Mouse (Mus musculus): ENCODE data around the gene Smg6. TPM values are rescaled to one million over a fixed set of nuclear protein-coding genes. Genes with fewer than 3 reads are reported as not detected.

Smg6 gene
- polyA plus RNA-seq, 1 experiment from 2014 or later, result 12.9 TPM

GRCm38 (mm10) chr11:75131300-75131699 lies 205.7 kb downstream of the Smg6 start:
- 93% methylated on average over 4 of the region's 4 CpGs for WGBS
- DNase-seq (ENCODE audit: low spot score) (no peak), ATAC-seq (no peak)
- Histone ChIP-seq H3K36me3 (ENCODE audit: control insufficient read depth, insufficient read depth, low read length) (no peaks in the 10 kb centered on the region), H3K9me3 (replicated peaks; ENCODE audit: control insufficient read depth, low read length) (no peaks in the 10 kb centered on the region), H3K27me3 (replicated peaks; ENCODE audit: control insufficient read depth, insufficient read depth, low read length) (no peaks in the 10 kb centered on the region), H3K9ac (ENCODE audit: low read length) (no peak overlapping the region), H3K4me1 (ENCODE audit: control insufficient read depth, insufficient read depth, low read length) (peaks cover 17% of the 10 kb centered on the region), H3K4me2 (ENCODE audit: low read length) (no peak overlapping the region), H3K27ac (ENCODE audit: low read depth, low read length) (no peak overlapping the region), H3K4me3 (ENCODE audit: low read depth, low read length) (no peak overlapping the region)

GRCm38 (mm10) chr11:75132278-75132677 lies 206.7 kb downstream of the Smg6 start:
- Histone ChIP-seq H3K4me2 (ENCODE audit: low read length) (no peak overlapping the region), H3K9me3 (replicated peaks; ENCODE audit: control insufficient read depth, low read length) (no peaks in the 10 kb centered on the region), H3K27me3 (replicated peaks; ENCODE audit: control insufficient read depth, insufficient read depth, low read length) (no peaks in the 10 kb centered on the region), H3K9ac (ENCODE audit: low read length) (no peak overlapping the region), H3K4me3 (ENCODE audit: low read depth, low read length) (no peak overlapping the region), H3K27ac (ENCODE audit: low read depth, low read length) (no peak overlapping the region), H3K4me1 (ENCODE audit: control insufficient read depth, insufficient read depth, low read length) (peaks cover 17% of the 10 kb centered on the region), H3K36me3 (ENCODE audit: control insufficient read depth, insufficient read depth, low read length) (0 out of 2 replicates have a peak, but pooled peaks cover 4% of the 10 kb centered on the region)
- DNase-seq (ENCODE audit: low spot score), result peak; percentile 86
- peak; percentile 48; the same call in 1 of the 2 replicates for ATAC-seq
- 48% methylated on average over 5 of the region's 5 CpGs for WGBS

GRCm38 (mm10) chr11:75133391-75133790 lies 207.8 kb downstream of the Smg6 start:
- H3K27me3 ChIP-seq (replicated peaks; ENCODE audit: control insufficient read depth, insufficient read depth, low read length), result no peaks in the 10 kb centered on the region
- ATAC-seq, result no peak; the same call in 1 of the 2 replicates
- H3K9me3 ChIP-seq (replicated peaks; ENCODE audit: control insufficient read depth, low read length), result no peaks in the 10 kb centered on the region
- H3K4me1 ChIP-seq (ENCODE audit: control insufficient read depth, insufficient read depth, low read length), result peaks cover 17% of the 10 kb centered on the region
- H3K9ac ChIP-seq (ENCODE audit: low read length), result no peak overlapping the region
- no peak overlapping the region for H3K4me3 ChIP-seq (ENCODE audit: low read depth, low read length)
- 75% methylated on average over 5 of the region's 5 CpGs for WGBS
- H3K4me2 ChIP-seq (ENCODE audit: low read length), result no peak overlapping the region
- H3K36me3 ChIP-seq (ENCODE audit: control insufficient read depth, insufficient read depth, low read length), result 0 out of 2 replicates have a peak, but pooled peaks cover 4% of the 10 kb centered on the region
- H3K27ac ChIP-seq (ENCODE audit: low read depth, low read length), result no peak overlapping the region
- no peak for DNase-seq (ENCODE audit: low spot score)

GRCm38 (mm10) chr11:75133951-75134350 lies 208.3 kb downstream of the Smg6 start:
- H3K4me1 ChIP-seq (ENCODE audit: control insufficient read depth, insufficient read depth, low read length), result peaks cover 17% of the 10 kb centered on the region
- H3K27ac ChIP-seq (ENCODE audit: low read depth, low read length), result no peak overlapping the region
- H3K27me3 ChIP-seq (replicated peaks; ENCODE audit: control insufficient read depth, insufficient read depth, low read length), result no peaks in the 10 kb centered on the region
- no peaks in the 10 kb centered on the region for H3K9me3 ChIP-seq (replicated peaks; ENCODE audit: control insufficient read depth, low read length)
- no peak overlapping the region for H3K4me3 ChIP-seq (ENCODE audit: low read depth, low read length)
- H3K4me2 ChIP-seq (ENCODE audit: low read length), result no peak overlapping the region
- ATAC-seq (peak; percentile 85), DNase-seq (ENCODE audit: low spot score) (peak; percentile 78)
- 0 out of 2 replicates have a peak, but pooled peaks cover 4% of the 10 kb centered on the region for H3K36me3 ChIP-seq (ENCODE audit: control insufficient read depth, insufficient read depth, low read length)
- peak overlapping the region; percentile 26; the same call in 1 of the 2 replicates for H3K9ac ChIP-seq (ENCODE audit: low read length)
- WGBS, result 2% methylated on average over 2 of the region's 2 CpGs

GRCm38 (mm10) chr11:75134485-75135068 lies 209.0 kb downstream of the Smg6 start:
- Histone ChIP-seq H3K4me3 (ENCODE audit: low read depth, low read length) (no peak overlapping the region), H3K9me3 (replicated peaks; ENCODE audit: control insufficient read depth, low read length) (no peaks in the 10 kb centered on the region), H3K27ac (ENCODE audit: low read depth, low read length) (peak overlapping the region; percentile 6; the same call in 1 of the 2 replicates), H3K27me3 (replicated peaks; ENCODE audit: control insufficient read depth, insufficient read depth, low read length) (no peaks in the 10 kb centered on the region), H3K36me3 (ENCODE audit: control insufficient read depth, insufficient read depth, low read length) (0 out of 2 replicates have a peak, but pooled peaks cover 9% of the 10 kb centered on the region), H3K9ac (ENCODE audit: low read length) (no peak overlapping the region), H3K4me2 (ENCODE audit: low read length) (no peak overlapping the region), H3K4me1 (ENCODE audit: control insufficient read depth, insufficient read depth, low read length) (peaks cover 17% of the 10 kb centered on the region)
- DNase-seq (ENCODE audit: low spot score) (no peak), ATAC-seq (no peak)
- 54% methylated on average over 5 of the region's 5 CpGs for WGBS

GRCm38 (mm10) chr11:75135358-75135757 lies 209.7 kb downstream of the Smg6 start:
- Histone ChIP-seq H3K4me1 (ENCODE audit: control insufficient read depth, insufficient read depth, low read length) (peaks cover 17% of the 10 kb centered on the region), H3K9ac (ENCODE audit: low read length) (no peak overlapping the region), H3K27me3 (replicated peaks; ENCODE audit: control insufficient read depth, insufficient read depth, low read length) (no peaks in the 10 kb centered on the region), H3K9me3 (replicated peaks; ENCODE audit: control insufficient read depth, low read length) (no peaks in the 10 kb centered on the region), H3K36me3 (ENCODE audit: control insufficient read depth, insufficient read depth, low read length) (0 out of 2 replicates have a peak, but pooled peaks cover 9% of the 10 kb centered on the region), H3K27ac (ENCODE audit: low read depth, low read length) (no peak overlapping the region), H3K4me2 (ENCODE audit: low read length) (no peak overlapping the region), H3K4me3 (ENCODE audit: low read depth, low read length) (no peak overlapping the region)
- DNase-seq (ENCODE audit: low spot score) (no peak), ATAC-seq (no peak)
- 91% methylated on average over 4 of the region's 4 CpGs for WGBS

- 84% methylated on average over 5 of the region's 5 CpGs for WGBS
- Histone ChIP-seq H3K9ac (ENCODE audit: low read length) (no peak overlapping the region), H3K27me3 (replicated peaks; ENCODE audit: control insufficient read depth, insufficient read depth, low read length) (no peaks in the 10 kb centered on the region), H3K4me2 (ENCODE audit: low read length) (no peak overlapping the region), H3K36me3 (ENCODE audit: control insufficient read depth, insufficient read depth, low read length) (0 out of 2 replicates have a peak, but pooled peaks cover 9% of the 10 kb centered on the region), H3K4me3 (ENCODE audit: low read depth, low read length) (no peak overlapping the region), H3K27ac (ENCODE audit: low read depth, low read length) (no peak overlapping the region), H3K9me3 (replicated peaks; ENCODE audit: control insufficient read depth, low read length) (no peaks in the 10 kb centered on the region), H3K4me1 (ENCODE audit: control insufficient read depth, insufficient read depth, low read length) (peaks cover 17% of the 10 kb centered on the region)
- ATAC-seq (no peak), DNase-seq (ENCODE audit: low spot score) (no peak)
Observed at GRCm38 (mm10) chr11:75136666-75137398, 211.2 kb downstream of the Smg6 start.

GRCm38 (mm10) chr11:75139122-75139963 lies 213.7 kb downstream of the Smg6 start:
- H3K9ac ChIP-seq (ENCODE audit: low read length), result no peak overlapping the region
- H3K4me1 ChIP-seq (ENCODE audit: control insufficient read depth, insufficient read depth, low read length), result peaks cover 6% of the 10 kb centered on the region
- no peak overlapping the region for H3K27ac ChIP-seq (ENCODE audit: low read depth, low read length)
- H3K27me3 ChIP-seq (replicated peaks; ENCODE audit: control insufficient read depth, insufficient read depth, low read length), result no peaks in the 10 kb centered on the region
- peaks cover 27% of the 10 kb centered on the region for H3K36me3 ChIP-seq (ENCODE audit: control insufficient read depth, insufficient read depth, low read length)
- ATAC-seq (no peak), DNase-seq (ENCODE audit: low spot score) (no peak)
- WGBS, result 66% methylated on average over 11 of the region's 11 CpGs
- no peaks in the 10 kb centered on the region for H3K9me3 ChIP-seq (replicated peaks; ENCODE audit: control insufficient read depth, low read length)
- H3K4me2 ChIP-seq (ENCODE audit: low read length), result no peak overlapping the region
- H3K4me3 ChIP-seq (ENCODE audit: low read depth, low read length), result no peak overlapping the region

Data from forebrain, embryonic 14.5 days (tissue).